Mouse (Mus musculus) heart, postnatal 36 days (tissue): Measurements from ENCODE around the gene Btbd35f26. TPM values are rescaled to one million over a fixed set of nuclear protein-coding genes. Genes with fewer than 3 reads are reported as not detected.
"Not testable (repeated sequence)": the region's sequence is repeated elsewhere in the genome, so short reads cannot be mapped to it uniquely, and the experiment has no call there.

Experiments used
- DNase-seq, 2 experiments: peaks; one replicate each; pipeline ENCODE4 v3.0.0; 2021 to 2022
- intact Hi-C: fragments of 180-260 bp; cut with DNase I; formaldehyde crosslinking; loops from one replicate; pipeline ENCODE4 v1.15.1; 2025
- total RNA-seq, 2 experiments: library from RNA; stranded (reverse); gene quantifications; 2 replicates each; pipeline ENCODE4 v1.2.3; 2021

The Btbd35f26 gene
- total RNA-seq, result not detected

- intact Hi-C loops, DNase-seq: not testable (repeated sequence)
Measured at GRCm38 (mm10) chrX:31336154-31336553, at the start of gene Btbd35f26. Gene Btbd35f26 (plus strand): TSS chrX:31336454.

- peak in 1 of 2 experiments; percentile 2 for DNase-seq
- intact Hi-C loops, result not testable (repeated sequence)
Measured at GRCm38 (mm10) chrX:31341924-31342323, 5.7 kb downstream of the Btbd35f26 start.

- intact Hi-C loops, DNase-seq: not testable (repeated sequence)
Measured at GRCm38 (mm10) chrX:31383818-31384217, 47.6 kb downstream of the Btbd35f26 start, which contains the start of gene Btbd35f19. Gene Btbd35f19 (minus strand): TSS chrX:31383918.

Other genes starting within 250 kb of the Btbd35f26 start
- not detected for gene Btbd35f29, start 218.8 kb upstream of the Btbd35f26 start, total RNA-seq
- not detected for gene Spin2f, start 82.6 kb upstream of the Btbd35f26 start, total RNA-seq
- not detected for gene Btbd35f19, start 47.5 kb downstream of the Btbd35f26 start, total RNA-seq
- not detected for gene Gm21883, start 237.8 kb downstream of the Btbd35f26 start, total RNA-seq